Mouse (Mus musculus) c-Kit-negative CD71-positive TER-119-positive erythroid progenitor cells, embryonic 14.5 days (primary cell): ENCODE data around the gene Ntrk3.

Experiments
- DNase-seq: peaks from one replicate; pipeline ENCODE4 v3.0.0-alpha.2; 2013; ENCODE audit warnings: low read depth, low spot score

Ntrk3 gene

DNA sequence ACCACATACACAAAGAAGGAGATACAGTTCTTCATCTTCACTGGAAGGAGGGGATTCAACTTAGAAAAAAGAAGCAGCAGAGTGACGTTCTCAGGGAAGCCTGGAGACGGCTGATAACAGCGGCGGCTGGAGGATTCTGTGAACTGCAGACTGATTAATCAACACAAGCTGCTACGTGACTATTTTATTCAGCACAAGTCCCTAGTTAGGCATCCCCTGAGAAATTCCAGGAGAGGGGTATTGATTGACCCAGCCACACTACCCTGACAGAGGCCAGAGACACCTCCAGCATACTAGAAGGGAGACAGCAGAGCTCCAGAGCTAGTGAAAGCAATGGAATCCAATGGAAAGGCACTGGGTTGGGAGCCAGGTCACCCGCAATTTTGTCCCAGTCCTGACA lies 516.1 kb downstream of the Ntrk3 start:
- DNase-seq: no peak

DNA sequence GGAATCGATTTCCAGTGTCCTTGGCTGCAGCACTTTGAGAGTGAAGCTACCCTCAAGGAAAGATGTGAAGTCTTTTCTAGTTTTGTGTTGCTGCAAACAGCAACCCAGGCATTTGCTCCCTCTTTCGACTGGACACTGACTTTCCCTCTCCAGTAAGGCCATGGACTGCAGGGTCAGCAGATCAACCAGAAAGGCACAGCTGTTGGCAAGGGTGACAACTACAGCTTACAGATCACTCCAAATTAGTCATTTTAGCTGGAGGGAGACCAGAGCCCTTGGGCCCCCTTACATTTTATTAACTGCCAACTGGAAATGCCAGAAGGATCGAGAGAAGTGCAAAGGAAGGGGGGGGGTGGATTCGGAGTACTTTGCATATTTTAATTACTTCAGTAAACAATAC lies 516.9 kb downstream of the Ntrk3 start:
- no peak for DNase-seq

GRCm38 (mm10) chr7:78190931-78191653 lies 546.7 kb downstream of the Ntrk3 start:
- DNase-seq: no peak

DNA sequence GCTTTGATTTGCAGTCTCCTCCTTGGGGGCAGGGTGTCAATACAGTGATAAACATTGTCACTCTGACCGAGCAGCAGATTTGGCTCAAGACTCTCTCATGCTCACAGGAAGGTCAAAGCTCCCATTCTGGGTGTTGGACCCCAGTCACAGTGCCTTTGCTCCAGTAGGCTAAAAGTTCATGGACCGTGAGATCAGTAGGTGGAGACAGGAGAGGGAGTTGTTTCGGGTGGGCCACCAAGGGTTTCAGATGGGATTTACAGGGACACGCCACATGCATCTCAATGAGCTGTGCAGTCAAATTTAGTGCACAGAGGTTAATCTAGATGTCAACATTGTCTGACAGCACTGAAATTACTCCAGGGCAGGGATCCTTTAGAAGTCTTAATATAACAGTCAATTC lies 552.2 kb downstream of the Ntrk3 start:
- no peak for DNase-seq

DNA sequence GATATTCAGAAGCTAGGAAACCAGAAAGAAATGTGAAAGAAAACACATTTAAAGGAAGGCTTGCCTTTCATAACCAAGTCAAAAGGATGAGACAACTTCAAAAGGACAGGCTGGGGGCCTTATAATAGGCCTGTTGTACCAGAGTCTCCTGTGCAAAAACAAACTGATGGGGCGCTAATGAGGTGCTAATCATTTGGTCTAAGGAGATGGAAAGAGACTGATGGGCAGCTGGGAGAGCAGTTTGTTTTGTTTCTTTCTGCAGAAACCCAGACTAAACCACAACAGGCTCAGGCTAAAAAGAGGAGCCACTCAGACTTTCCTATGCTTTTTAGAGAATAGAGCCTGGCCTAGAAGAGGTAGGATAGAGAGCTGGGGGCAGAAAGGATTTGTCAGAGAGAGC lies 554.4 kb downstream of the Ntrk3 start:
- no peak for DNase-seq

- no peak for DNase-seq
Observed at GRCm38 (mm10) chr7:78179996-78180665, 557.7 kb downstream of the Ntrk3 start.

DNA sequence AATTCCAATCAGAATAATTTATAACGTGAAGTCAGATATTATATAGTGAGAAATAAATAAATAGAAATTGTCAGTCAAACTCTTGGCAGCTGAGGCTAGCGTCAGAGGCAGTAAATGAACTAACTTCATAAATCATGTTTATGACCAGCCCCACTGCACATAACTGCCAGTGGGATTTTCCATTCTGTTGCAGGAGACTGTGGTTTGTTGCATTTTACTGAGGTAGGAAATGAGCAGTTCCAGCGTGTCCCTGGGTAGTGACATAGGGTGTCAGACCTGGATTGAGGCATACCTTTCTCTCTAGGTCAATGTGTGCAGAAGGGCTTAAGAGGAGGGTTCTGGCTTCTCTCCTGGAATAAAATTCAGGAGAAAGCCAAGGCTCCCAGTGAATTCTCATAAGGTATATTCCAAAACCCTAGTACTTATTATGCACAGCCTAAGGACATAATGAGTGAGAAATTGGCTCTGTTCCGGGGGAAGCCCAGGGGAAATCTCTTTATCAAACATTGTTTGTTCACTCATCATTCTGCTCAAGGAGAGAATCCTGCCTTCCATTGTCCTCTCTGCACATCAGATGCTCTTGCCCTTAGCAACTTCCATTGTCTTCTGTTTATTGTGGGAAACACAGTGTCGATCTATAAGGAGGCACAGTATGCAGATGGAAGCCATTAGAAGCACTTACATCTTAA lies 565.4 kb downstream of the Ntrk3 start:
- DNase-seq: no peak

GRCm38 (mm10) chr7:78165466-78165865 lies 572.3 kb downstream of the Ntrk3 start:
- DNase-seq: no peak

DNA sequence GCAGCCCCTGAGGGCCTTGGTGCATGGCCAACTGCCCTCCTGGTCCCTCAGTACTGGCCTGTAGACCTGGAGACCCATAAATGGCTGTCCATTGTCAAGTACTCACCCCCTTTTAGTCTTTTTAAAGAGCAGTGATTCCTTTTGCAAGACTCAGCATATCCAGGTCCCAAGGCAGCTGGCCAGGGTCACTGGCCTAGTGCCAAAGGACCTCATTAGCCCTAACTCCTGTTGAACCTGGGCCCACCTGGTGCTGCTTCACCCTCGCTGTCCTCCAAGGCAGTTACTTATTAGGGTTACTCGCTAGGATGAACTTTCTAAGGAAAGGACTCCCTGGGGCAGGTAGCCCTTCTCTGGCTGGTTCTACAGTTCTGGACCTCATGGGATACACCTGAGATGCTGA lies 579.9 kb downstream of the Ntrk3 start:
- no peak for DNase-seq

DNA sequence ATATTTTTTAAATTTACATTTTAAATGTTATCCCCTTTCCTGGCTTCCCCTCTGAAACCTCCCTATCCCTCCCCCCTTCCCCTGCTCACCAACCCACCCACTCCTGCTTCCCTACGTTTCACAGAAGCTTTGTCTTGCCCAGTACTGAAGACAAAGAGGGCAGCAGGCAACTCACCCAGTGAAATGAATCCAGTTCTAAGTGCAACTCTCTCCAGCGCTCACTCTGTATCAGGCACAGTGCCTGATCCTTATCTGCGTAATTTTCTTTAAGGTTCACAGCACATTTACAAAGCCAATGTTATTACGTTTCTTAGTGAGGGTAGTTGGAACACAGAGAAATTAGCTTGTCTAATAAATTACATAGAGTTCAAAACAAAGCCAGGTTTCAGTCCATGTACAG lies 592.6 kb downstream of the Ntrk3 start:
- no peak for DNase-seq

DNA sequence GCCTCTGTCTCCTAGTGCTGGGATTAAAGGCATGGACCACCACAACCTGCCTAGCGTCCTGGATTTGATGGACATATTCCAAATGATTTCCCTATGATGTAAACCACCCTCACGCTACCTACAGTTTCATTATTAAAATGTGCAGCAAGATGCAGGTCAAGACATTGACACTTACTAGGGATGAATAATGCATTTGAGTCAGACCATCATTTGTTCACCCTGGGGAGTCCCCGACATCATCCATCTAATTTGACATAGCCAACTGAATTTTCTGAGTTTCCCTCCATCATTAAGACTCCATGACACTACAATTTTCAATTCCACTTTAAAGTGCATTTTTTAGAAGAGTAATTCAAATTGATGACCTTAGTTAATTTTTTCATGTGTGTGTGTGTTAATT lies 593.0 kb downstream of the Ntrk3 start:
- no peak for DNase-seq

- DNase-seq: no peak
Observed at GRCm38 (mm10) chr7:78129966-78130365, 607.8 kb downstream of the Ntrk3 start.
